Mouse (Mus musculus) liver, adult 2 months (tissue): ENCODE data around the gene Tmprss4.

ENCODE experiments used
- CTCF ChIP-seq: fragments of 200-500 bp; IDR thresholded peaks from 2 replicates; pipeline ENCODE4 v1.5.1; 2011; ENCODE audit warnings: low read depth, low read length, control low read depth
- POLR2A ChIP-seq: fragments of 200-500 bp; IDR thresholded peaks from 2 replicates; pipeline ENCODE4 v1.6.1; 2011; ENCODE audit warnings: low read length, control low read depth; ENCODE audit not compliant: insufficient read depth; ENCODE audit errors: extremely low read depth

DNA sequence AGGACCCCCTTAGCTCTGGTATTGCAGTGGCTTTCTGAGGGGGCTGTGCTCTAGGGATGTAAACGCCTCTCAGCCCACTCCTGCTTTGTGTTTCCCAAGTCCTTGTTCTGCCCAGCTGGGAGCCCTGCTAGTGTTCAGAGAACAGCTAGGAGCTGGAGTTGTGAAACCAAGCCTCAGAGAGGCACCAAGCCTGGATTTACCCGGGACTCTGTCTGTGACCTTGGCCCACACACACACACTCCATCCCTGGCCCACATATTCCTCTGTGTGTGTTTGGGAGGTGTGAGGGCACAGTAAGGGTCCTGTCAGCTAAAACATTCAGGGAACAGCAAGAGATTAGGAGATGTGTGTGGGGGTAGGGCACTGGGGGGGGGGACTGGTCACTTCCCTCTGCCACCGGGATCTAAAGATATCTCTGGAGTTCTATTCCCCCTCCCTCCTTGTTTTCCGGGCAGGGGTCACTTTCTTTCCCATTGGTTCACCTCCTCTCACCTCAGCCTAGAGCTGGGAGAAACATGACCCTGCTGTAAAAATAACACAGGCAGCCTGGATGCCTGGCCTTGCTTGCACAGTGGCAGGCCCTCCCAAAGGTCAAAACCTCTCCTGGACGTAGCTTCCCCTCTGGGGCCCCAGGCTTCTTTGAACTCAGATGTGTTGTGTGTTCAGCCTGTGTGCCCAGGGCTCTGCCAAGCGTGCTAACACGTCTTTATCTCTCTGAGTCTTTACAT is 67.3 kb downstream of the Tmprss4 start:
- TF ChIP-seq CTCF, result no peak
- no peak for TF ChIP-seq POLR2A
